Mouse (Mus musculus): ENCODE results near the gene Igfbp5. TPM values are rescaled to one million over a fixed set of nuclear protein-coding genes. Genes with fewer than 3 reads are reported as not detected.

Gene Igfbp5
- total RNA-seq, 1 experiment from 2014 or later, result 0.23 TPM

DNA sequence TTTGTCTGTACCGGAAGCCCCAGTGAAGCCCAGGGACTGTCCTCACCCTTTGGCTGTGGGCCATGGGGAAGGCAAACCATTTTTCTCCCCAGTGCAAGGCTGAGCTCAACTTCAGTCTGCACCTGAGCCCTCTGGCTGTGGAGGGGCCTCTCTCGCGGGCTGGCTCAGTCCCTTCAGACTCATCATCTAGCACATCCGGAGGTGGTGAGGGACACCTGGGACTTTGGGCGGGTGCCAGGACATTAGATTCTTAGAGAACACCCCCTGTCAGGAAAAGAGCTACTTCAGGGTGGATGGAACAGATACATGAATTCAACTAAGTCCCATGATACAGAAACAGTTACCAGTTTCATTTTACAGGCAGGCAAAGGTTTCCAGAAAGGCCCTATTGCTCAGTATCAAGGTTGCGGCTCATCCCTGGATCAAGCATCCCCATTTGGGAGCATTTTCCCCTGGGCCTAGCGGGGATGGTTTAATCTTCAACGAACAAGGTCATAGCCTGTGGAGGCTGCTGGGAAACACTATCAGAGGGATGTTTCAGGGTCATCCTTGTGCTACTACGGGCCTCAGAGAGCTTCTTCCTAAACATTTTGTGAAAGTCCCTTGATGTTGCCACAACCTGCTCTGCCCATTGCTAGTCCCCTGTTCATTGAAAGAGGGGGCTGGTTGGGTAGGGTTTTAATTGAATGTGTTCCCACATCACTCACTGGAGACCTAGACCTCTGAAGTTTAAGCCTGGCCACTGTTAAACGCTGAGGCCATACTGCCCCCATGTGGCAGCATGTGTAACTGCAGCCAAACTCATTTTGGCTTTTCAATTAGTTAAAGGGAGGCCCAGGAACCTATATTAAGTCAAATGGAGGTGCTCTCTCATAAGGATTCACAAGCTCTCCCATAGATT, 20.1 kb downstream of the Igfbp5 start:
- ATAC-seq (ENCODE audit: extremely low read depth, insufficient number of reproducible peaks, low FRiP score, poor library complexity, severe bottlenecking), result no peak

DNA sequence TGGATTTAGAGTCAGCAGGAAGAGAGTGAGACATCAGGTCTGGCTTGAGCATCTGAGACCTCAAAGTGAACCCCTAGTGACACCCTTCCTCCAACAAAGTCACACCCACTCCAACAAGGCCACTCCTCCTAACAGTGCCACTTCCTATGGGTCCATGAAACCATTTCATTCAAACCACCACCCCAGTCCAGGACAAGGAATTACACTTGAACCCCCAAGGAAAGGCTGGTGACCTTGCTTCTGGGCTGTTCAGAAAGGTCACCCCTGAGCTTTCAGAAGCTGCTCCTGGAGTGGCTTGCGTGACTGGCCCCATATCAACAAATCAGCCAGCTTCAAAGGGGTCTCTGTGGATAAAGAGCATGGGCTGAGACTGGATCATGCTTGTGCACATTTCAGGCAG, 20.9 kb downstream of the Igfbp5 start:
- ATAC-seq (ENCODE audit: extremely low read depth, insufficient number of reproducible peaks, low FRiP score, poor library complexity, severe bottlenecking), result no peak

DNA sequence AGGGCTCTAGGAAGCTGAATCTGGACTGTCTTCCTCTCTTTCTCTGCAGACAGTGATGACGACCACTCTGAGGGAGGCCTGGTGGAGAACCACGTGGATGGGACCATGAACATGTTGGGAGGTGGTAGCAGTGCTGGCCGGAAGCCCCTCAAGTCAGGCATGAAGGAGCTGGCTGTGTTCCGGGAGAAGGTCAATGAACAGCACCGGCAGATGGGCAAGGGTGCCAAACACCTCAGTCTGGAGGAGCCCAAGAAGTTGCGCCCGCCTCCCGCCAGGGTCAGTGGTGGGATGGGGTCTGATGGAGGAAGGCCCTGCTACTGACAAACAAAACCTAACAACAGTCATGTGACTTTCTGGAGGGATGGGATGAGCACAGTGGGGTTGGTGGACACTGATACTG, 25.6 kb downstream of the Igfbp5 start:
- no peak for ATAC-seq (ENCODE audit: extremely low read depth, insufficient number of reproducible peaks, low FRiP score, poor library complexity, severe bottlenecking)

DNA sequence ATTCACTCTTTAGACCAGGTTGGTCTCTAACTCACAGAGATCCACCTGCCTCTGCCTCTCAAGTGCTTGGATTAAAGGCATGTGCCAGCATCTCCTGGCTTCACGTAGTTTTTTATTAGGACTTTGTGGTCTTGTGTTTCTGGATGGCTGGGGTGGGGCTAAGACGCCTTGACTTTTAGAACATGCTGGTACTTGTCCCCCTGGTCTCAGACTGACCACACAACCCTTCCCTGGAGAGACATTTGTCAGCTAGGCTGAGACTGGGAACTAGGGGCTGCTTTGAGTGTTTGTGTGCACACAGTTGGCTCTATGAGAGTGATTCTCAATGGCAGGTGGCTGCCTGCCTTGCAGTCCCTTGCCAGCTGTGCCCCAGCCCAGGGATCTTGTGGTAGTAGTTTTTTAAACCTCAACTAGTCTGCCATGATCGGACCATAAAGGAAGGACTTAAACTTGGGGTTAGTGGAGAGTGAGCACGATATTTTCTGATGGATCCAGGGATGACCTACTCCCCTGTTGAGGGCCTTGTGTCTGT, 26.8 kb downstream of the Igfbp5 start:
- no peak for ATAC-seq (ENCODE audit: extremely low read depth, insufficient number of reproducible peaks, low FRiP score, poor library complexity, severe bottlenecking)

DNA sequence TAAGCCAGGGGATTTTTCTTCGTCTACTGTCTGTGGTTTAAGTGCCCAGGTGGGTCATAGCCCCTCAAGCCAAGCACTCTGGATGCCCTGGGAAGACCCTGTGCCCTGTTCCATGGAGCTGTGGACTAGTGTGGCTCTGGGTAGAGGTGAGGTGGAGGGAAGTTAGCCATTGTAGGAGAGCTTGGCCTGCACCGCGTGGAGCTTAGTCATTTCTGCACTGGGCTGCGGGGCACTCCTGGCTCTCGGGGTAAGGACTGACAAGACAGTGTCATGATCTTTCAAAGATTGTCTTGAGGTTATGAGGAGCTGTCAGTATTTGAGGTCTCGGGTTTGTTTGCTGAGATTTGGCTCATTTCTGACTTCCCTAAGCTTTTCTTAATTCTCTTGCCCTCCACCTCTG, 30.0 kb downstream of the Igfbp5 start:
- no peak for ATAC-seq (ENCODE audit: extremely low read depth, insufficient number of reproducible peaks, low FRiP score, poor library complexity, severe bottlenecking)

DNA sequence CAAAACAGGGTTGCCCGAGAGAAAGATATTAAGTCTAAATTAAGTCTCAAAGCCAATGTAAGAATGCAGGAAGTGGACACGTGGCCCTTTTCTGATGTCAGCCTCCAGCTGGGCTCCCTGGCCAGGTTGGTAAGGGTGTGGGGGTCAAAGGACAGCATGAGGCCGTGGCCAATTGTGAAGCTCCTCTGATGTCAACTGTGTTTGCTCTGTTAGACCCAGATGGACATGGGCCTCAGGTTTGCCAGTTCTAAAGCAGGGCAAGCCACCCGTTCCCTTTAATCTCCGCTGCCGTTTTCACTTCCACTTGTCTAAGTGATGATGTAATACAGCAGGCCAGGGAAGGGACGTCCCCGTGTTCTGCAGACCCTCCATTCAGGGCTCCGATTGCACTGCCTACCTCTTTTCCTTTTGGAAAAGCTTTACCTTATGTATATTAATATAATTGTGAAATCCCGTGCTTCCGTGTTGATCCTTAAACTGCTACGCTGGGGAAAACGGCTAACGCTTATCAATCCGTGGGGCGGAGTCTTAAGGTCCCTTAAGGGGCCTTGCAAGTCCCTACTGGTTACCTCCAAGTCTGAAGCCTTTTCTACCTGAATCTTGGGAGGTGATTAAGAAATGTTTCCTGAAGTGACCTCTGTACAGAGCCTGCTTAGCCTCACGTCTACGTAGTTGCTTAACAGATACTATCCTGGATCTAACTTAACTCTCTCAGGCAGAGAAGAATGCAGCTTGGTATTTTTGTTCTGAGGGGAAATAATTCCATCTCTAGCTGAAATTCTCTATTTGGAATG, 31.8 kb downstream of the Igfbp5 start:
- no peak for ATAC-seq (ENCODE audit: extremely low read depth, insufficient number of reproducible peaks, low FRiP score, poor library complexity, severe bottlenecking)

DNA sequence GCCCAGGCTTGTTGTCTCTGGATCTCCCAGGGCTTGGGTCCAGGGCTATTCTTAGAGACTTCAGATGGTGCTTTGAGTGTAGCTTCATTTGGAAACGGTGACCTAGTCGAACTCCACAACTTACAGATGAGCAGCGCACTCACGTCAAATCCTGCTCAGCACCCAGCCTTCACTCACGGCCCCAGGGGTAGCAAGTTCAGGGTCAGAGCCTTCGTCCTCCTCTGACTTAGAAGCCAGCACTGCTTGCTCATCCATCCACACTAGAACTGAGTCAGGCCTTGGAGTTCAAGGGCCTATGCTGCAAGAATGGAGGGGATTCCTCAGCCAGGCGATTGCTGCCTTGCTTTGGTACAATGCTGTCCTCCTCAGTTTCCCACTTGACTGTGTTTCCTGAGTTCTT, 34.9 kb downstream of the Igfbp5 start:
- no peak for ATAC-seq (ENCODE audit: extremely low read depth, insufficient number of reproducible peaks, low FRiP score, poor library complexity, severe bottlenecking)

DNA sequence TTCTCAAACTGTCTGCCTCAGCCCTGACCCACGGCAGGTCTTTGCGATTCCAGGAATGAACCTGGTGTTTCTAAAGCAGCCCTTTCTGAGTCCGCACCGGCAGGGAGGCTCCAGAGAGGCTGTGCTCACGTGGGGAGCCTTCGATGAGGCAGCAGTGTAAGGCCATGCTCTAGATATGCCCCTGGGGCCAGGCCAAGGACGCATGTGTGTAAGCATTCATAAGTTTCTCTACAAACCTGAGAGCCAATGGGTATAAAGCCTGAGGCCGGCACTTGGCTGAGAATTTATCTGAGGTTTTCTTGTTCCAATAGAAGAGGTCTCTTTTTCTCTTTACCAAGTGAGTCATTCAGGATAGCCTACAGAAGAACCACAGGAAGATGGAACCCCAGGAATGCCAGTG, 35.3 kb downstream of the Igfbp5 start:
- no peak for ATAC-seq (ENCODE audit: extremely low read depth, insufficient number of reproducible peaks, low FRiP score, poor library complexity, severe bottlenecking)

DNA sequence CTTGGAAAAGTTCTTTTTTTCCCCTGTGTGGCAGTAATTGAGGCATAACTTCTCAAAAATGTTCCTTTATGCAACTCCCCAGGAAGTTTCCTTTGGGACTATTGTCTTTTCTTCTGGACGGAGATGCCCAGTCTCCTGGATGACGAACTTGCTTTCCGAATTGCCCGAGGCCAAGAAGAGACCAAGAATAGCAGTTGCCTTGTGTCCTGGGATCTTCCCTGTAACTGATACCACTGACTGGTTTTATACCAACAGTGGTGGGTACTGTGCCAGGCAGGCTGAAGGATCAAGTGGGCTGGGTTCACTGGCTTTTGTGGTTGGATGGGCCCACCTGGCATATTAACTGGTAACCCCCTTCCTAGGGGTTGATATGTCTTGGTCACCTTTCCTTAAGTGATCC, 41.1 kb downstream of the Igfbp5 start:
- no peak for ATAC-seq (ENCODE audit: extremely low read depth, insufficient number of reproducible peaks, low FRiP score, poor library complexity, severe bottlenecking)

DNA sequence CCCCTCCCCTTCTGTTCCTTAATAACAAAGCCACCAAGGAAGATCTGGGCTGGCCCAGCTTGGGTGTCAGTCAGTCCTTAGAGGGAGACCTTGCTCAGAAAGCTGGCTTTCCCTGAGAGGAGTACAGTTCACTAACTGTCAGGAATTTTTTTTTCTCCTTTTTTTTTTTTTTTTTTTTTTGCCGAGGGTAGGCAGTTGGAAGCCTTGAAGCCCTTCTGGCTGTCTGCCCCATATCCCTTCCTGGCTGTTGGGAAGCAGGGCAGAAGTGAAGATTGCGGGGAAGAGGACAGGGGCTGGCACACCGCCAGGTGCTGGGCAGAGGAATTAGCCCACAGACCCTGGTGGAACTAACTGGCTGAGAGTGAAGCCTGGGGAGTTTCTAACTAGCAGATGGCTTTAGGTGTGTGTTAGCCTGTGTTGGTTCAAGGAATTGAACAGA, 42.0 kb downstream of the Igfbp5 start:
- ATAC-seq (ENCODE audit: extremely low read depth, insufficient number of reproducible peaks, low FRiP score, poor library complexity, severe bottlenecking), result no peak

DNA sequence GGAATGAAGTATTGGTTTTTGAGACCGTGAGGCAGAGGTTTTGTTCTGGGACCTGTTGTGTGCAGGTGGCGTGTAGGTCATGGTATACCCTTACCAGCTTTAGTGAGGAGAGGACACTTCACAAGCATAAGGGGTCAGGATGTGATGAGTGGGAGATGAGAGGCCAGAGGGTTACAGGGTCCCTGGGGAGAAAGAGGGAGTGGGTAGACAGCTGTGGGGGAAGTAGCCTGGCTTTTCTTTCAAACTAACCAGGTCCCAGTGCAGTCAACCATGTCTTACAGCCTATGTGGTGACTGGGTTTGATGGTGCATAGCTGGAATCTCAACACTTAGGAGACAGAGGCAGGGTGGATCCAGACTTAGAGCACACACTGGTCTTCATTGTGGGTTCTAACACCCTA, 44.2 kb downstream of the Igfbp5 start:
- ATAC-seq (ENCODE audit: extremely low read depth, insufficient number of reproducible peaks, low FRiP score, poor library complexity, severe bottlenecking), result no peak

DNA sequence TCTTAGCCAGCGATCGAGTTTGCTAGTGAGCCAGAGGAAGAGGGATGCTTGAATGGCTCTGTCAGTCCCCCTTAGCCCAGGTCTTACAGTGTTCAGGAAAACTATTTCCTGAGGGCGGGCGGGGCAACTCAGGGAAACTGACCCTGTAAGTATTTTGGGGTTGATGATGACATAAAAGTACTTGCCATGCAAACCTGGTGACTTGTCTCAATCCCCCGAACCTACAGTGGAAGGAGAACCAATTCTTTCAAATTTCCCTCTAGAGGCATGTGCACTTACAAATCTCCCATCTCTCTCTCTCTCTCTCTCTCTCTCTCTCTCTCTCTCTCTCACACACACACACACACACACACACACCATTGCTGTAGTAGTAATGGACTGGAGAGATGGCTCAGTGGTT, 45.8 kb downstream of the Igfbp5 start:
- ATAC-seq (ENCODE audit: extremely low read depth, insufficient number of reproducible peaks, low FRiP score, poor library complexity, severe bottlenecking), result no peak

DNA sequence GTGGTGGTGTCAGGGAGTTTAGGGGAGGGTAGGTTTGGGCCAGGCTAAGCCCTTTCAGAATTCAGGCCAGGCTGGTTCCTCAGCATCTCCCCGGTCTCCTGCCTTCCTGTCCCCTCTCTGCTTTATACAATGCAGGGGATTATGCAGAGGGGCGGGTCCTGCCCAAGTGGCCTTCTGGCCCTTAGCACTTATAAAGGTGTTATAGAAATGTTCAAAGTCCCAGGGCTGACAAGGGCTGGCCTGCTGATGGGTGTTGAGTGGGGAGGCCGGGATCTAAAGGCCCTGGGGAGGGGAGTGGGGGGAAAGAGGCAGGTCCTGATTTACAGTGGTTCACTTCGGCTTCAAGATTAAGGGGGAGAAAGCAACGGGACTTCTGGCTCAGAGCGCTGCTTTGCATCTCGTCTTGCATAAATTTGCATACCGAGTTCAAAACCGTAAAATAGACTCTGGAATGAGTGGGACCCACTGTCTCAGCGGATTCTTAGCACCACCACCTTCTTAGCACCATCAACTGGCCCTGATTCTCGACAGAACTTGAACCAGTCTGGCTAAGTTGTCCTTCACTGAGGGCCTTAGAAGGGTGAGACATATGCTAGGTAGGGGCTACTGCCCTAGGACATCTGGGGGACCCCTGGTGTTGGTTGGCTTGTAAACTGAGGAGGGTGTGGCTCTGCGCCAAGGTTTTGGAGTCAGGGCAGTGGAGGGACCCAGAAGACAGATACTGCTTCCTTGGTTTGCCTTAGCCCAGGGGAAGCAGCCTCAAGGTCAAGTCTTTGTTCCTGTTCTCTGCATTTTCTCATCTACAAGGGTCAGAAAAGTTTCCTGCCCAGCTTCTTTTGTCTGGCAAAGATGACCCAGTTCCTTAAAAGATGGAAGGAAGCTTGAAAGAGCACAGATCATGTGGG, 47.0 kb downstream of the Igfbp5 start:
- no peak for ATAC-seq (ENCODE audit: extremely low read depth, insufficient number of reproducible peaks, low FRiP score, poor library complexity, severe bottlenecking)

DNA sequence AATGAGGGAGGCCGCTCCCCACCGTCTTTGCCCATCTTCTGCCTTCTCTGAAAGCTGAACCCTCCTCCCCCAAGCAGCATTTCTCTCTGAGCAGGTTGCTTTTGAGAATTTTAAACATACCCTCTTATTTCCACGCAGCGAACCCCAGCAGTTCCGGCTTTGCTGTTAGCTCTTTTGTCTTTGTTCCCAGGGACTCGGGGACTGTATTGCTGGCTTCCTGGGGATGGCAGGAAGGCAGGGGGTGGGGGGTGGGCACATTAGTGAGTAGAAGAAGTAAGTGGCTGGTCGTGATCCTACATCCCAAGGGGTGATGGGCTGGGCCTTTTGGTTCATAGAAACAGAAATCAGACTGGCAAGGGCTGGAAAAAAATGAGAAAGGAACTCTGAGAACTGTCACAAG, 47.8 kb downstream of the Igfbp5 start:
- no peak for ATAC-seq (ENCODE audit: extremely low read depth, insufficient number of reproducible peaks, low FRiP score, poor library complexity, severe bottlenecking)

DNA sequence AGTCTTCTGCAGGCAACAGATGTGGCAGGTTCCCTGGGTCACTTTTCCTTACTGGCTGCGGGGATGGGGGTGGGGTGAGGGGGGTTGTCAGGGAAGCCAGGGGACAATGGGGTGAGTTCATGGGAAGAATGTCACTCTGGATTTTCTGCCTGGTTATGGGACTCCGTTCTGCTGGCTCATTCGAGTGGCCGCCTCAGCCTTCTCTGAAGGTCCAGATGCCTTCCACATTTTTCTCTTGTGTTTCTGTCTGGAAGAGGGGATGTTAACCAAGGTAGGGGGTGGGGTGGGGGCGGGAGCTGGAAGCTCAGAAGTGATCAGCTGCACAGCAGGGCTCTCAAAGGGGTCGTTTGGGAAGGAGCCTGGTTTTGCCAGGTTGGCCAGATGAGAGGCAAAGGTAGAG, 48.2 kb downstream of the Igfbp5 start:
- ATAC-seq (ENCODE audit: extremely low read depth, insufficient number of reproducible peaks, low FRiP score, poor library complexity, severe bottlenecking), result no peak

DNA sequence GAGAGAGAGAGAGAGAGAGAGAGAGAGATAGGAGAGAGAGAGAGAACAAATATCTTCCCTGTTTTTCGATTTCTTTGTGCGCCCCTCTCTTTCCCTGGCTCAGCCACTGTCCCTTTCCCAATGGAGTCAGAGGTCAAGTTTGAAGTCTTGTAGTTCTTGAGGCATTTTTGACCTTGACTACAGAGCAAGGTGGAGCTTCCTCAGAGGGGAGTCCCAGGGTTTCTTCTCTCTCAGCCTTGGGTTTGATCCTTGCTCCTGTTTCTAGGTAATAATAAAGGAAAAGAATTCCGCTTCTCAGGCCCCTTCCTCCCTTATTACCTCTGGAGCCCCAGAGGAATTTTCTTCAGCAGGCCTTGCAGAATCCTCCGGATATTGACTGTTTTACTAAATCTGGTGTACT, 48.8 kb downstream of the Igfbp5 start:
- ATAC-seq (ENCODE audit: extremely low read depth, insufficient number of reproducible peaks, low FRiP score, poor library complexity, severe bottlenecking), result no peak

DNA sequence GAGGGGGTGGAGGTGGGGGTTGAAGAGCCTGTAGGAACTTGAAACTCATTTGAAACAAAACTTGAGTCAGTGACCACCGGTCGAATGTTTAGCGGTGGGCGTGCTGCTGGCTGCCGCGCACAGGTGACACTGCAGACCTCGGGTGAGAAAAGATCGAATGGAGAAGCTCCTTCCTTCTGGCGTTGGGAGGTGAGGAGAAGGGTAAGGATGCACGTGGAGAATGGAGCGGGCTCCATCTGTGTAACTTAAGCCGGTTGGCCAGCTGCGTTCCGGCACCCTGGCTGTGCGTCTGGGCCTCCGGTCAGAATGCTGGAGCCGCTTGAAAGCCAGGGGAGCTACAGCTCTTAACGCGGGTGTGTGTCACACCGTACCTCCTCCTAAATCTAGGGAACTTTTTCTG, 49.4 kb downstream of the Igfbp5 start:
- ATAC-seq (ENCODE audit: extremely low read depth, insufficient number of reproducible peaks, low FRiP score, poor library complexity, severe bottlenecking), result no peak

DNA sequence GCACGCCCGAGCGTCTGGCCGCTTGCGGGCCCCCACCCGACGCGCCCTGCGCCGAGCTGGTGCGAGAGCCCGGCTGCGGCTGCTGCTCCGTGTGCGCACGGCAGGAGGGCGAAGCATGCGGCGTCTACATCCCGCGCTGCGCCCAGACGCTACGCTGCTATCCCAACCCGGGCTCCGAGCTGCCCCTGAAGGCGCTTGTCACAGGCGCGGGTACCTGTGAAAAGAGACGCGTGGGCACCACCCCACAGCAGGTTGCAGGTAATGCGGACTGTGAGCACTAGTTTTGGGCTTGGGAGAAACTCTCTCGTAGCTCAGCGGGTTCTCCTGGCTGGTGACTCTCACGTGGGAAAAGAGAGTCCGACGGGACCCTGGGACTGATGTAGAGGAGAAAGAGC, 50.0 kb downstream of the Igfbp5 start:
- ATAC-seq (ENCODE audit: extremely low read depth, insufficient number of reproducible peaks, low FRiP score, poor library complexity, severe bottlenecking), result no peak

Measured in neutrophil, adult 5-6 weeks (primary cell).